Mouse (Mus musculus) megakaryocyte, embryonic 14.5 days (primary cell): ENCODE results near the gene Ulk3.

ENCODE experiments used
- FLI1 ChIP-seq: IDR thresholded peaks from 2 replicates; pipeline ENCODE4 v1.6.1; 2012; ENCODE audit warnings: low read length, inconsistent platforms, mixed read lengths
- GATA1 ChIP-seq: IDR thresholded peaks from 3 replicates; pipeline ENCODE4 v1.6.1; 2012; ENCODE audit warnings: mixed read lengths, low read length, inconsistent platforms, borderline replicate concordance

- TF ChIP-seq GATA1 (no peak), FLI1 (no peak)
Observed at GRCm38 (mm10) chr9:57560861-57561710, 28.2 kb upstream of the Ulk3 start, which contains the start of gene Scamp2.
